Mouse (Mus musculus): ENCODE measurements around the gene Rfx1.

GRCm38 (mm10) chr8:84125656-84126055 lies 59.0 kb downstream of the Rfx1 start, which contains the start of gene Podnl1:
- TF ChIP-seq CTCF (IDR thresholded peaks at IDR 0.05; ENCODE audit: extremely low read depth, insufficient read depth, insufficient read length, insufficient replicate concordance) (no peak), POLR2A (IDR thresholded peaks at IDR 0.05; ENCODE audit: low read depth, low read length) (no peak)
